Mouse (Mus musculus) olfactory bulb, adult 2 months (tissue): Measurements from ENCODE around the gene Aatf. TPM values are rescaled to one million over a fixed set of nuclear protein-coding genes. Genes with fewer than 3 reads are reported as not detected.

ENCODE experiments used
- H3K27ac ChIP-seq: fragments of 200-500 bp; 2 replicates; pipeline ENCODE4 v1.5.1; 2012; ENCODE audit warnings: low read depth, low read length; ENCODE audit not compliant: insufficient read depth
- H3K4me1 ChIP-seq: fragments of 200-500 bp; 2 replicates; pipeline ENCODE4 v1.6.1; 2012; ENCODE audit warnings: low read length; ENCODE audit not compliant: control insufficient read depth, insufficient read depth
- H3K4me3 ChIP-seq: fragments of 200-500 bp; 2 replicates; pipeline ENCODE4 v1.5.1; 2012; ENCODE audit warnings: mild to moderate bottlenecking, low read depth, low read length, moderate library complexity; ENCODE audit not compliant: insufficient read depth
- CTCF ChIP-seq: fragments of 200-500 bp; IDR thresholded peaks from 2 replicates; pipeline ENCODE4 v1.5.1; 2012; ENCODE audit warnings: low read depth, mild to moderate bottlenecking, low read length, moderate library complexity; ENCODE audit not compliant: insufficient read depth
- POLR2A ChIP-seq: fragments of 200-500 bp; IDR thresholded peaks from 2 replicates; pipeline ENCODE4 v1.6.1; 2012; ENCODE audit warnings: mild to moderate bottlenecking, low read depth, low read length, moderate library complexity; ENCODE audit not compliant: insufficient read depth
- WGBS: fragments of 180-500 bp; shearing (Covaris S2); methylation state at CpG from one replicate; pipeline ENCODE4 v1.1.7; 2018; 5-methylcytosine and 5-hydroxymethylcytosine counted together
- polyA plus RNA-seq: library from polyadenylated mRNA; stranded (reverse); fragments of >200 nt; gene quantifications from 2 replicates; pipeline ENCODE4 v1.2.4, GENCODE M21; 2012; ENCODE audit warnings: low replicate concordance; ENCODE audit not compliant: missing spikeins, insufficient read depth, insufficient read length

The Aatf gene
- polyA plus RNA-seq, 1 experiment: not detected

DNA sequence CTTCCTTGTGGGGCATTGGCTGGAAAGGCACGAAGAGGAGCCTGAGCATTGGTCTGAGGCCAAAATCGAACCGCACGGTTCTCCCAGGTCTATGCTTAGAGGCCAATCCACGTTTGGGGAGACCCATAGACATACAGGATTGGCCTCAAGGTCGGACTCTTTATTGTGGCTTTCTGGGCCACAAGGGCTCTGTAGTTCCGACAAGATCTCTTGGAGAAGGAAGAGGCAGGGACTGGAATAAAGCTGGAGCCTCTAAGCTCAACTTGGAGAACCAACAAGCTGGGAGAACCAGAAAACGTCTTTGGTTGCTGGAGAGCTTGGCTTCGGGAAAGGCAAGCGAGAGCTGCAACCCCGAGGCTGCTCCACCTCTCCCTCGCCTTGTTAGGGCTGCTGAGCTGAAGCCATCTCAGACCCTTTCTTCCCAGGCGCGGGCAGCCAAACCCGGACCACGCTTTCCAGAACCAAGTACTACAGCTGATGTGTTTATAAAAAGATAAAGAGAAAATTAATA is 10.1 kb upstream of the Aatf start:
- TF ChIP-seq CTCF (no peak), POLR2A (no peak)
- H3K4me3 ChIP-seq: no peak overlapping the region
- H3K27ac ChIP-seq: no peak overlapping the region
- H3K4me1 ChIP-seq: peaks cover 9% of the 10 kb centered on the region; the same call in 1 of the 2 replicates
- WGBS: 4% methylated on average over 16 of the region's 16 CpGs

DNA sequence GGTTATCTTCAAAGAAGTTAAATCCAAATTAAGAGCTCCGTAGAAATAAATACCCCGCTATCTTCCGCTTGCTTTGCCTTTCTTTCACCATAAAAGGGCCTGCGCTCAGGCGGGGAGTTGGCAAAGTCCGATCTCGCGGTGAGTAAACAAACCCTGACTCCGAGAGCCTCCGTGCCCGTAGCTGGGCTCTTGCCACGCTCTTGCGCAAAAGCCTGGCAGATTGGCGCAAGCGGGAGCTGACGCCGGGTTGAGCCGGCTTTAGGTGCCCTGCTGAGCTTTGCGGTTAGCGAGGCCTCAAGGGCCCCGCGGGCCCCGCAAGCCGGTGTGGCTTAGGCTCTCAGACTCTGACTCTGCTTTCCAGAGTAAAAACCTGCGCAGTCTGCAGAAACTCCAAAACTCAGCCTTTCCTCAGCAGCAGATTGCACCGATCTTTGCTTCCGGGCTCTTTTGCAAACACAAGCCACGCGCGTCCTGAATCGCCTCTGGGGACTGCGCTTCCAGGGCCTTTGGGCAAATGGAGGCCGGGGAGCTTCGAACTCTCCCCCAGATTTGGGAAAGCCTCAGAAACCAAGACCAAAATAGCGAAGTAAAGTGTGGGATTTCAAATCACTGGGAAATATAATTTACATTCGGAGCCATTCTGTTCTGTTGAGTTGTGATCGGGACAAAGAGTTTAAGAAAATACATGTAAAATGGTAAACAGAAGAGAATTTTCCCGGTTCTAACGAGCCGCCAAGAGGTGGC is 9.4 kb upstream of the Aatf start:
- H3K4me3 ChIP-seq: no peak overlapping the region
- H3K4me1 ChIP-seq: peaks cover 9% of the 10 kb centered on the region; the same call in 1 of the 2 replicates
- WGBS: 3% methylated on average over 40 of the region's 40 CpGs
- no peak overlapping the region for H3K27ac ChIP-seq
- TF ChIP-seq CTCF: no peak
- TF ChIP-seq POLR2A: no peak

DNA sequence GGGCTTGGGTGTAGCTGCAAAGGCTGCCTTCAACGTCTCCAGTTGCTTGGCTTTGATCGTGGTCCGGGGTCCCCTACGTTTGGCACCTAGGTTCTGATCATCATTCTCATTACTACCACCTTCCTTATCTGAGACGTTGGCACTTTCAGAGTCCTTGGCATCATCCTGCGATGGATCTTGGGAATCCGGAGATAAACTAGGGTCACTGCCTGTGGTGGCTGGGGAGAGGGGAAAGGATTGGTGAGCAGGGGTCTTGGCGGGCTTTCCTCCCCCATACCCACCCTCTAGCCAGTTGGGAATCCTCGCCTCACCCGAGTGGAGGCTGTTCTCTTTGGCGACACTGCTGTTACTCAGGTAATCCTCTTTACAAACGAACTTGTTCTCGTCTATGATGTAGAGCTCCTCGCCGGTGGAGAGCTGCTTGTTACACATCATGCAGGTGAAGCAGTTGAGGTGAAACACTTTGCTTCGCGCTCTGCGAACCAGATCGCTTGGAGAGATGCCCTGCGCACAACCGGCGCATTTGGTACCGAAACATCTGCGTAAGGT is 8.5 kb upstream of the Aatf start:
- TF ChIP-seq CTCF (no peak), POLR2A (no peak)
- H3K4me1 ChIP-seq: peaks cover 9% of the 10 kb centered on the region; the same call in 1 of the 2 replicates
- no peak overlapping the region for H3K4me3 ChIP-seq
- H3K27ac ChIP-seq: no peak overlapping the region
- 6% methylated on average over 24 of the region's 24 CpGs for WGBS

GRCm38 (mm10) chr11:84521071-84521390 is 7.7 kb upstream of the Aatf start:
- TF ChIP-seq CTCF (no peak), POLR2A (no peak)
- no peak overlapping the region for H3K4me3 ChIP-seq
- H3K4me1 ChIP-seq: peaks cover 9% of the 10 kb centered on the region; the same call in 1 of the 2 replicates
- H3K27ac ChIP-seq: no peak overlapping the region
- WGBS: 7% methylated on average over 3 of the region's 3 CpGs

- TF ChIP-seq POLR2A (no peak), CTCF (no peak)
- Histone ChIP-seq H3K27ac (no peak overlapping the region), H3K4me1 (peaks cover 9% of the 10 kb centered on the region; the same call in 1 of the 2 replicates), H3K4me3 (no peak overlapping the region)
- 2% methylated on average over 31 of the region's 31 CpGs for WGBS
These were observed 7.1 kb upstream of the Aatf start for GRCm38 (mm10) chr11:84520269-84521070.

GRCm38 (mm10) chr11:84519576-84520268 is 6.4 kb upstream of the Aatf start:
- TF ChIP-seq CTCF (no peak), POLR2A (no peak)
- H3K4me3 ChIP-seq: no peak overlapping the region
- WGBS: 4% methylated on average over 34 of the region's 34 CpGs
- no peak overlapping the region for H3K27ac ChIP-seq
- H3K4me1 ChIP-seq: 0 out of 2 replicates have a peak, but pooled peaks cover 4% of the 10 kb centered on the region

DNA sequence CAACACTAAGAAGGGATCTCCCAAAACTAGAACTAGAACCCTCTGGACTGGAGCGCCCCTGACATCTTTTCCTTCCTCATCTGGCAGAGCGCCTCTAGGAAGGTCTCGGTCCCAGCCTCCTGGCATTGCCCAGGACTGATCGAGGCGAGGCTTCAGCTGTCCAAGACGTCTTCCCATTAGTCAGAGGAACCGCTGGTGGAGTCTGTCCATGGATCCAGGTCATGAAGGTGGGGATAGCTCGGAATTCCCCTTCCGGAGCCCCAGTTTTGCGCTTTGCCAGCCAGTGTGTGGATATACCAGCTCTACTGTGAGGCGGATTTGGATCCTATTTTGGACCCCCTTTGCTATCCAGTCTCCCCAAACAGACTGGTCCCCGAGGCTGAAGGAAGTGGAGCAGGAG is 5.7 kb upstream of the Aatf start:
- Histone ChIP-seq H3K4me3 (no peak overlapping the region), H3K27ac (no peak overlapping the region), H3K4me1 (0 out of 2 replicates have a peak, but pooled peaks cover 3% of the 10 kb centered on the region)
- 8% methylated on average over 12 of the region's 12 CpGs for WGBS
- TF ChIP-seq CTCF: no peak
- no peak for TF ChIP-seq POLR2A

DNA sequence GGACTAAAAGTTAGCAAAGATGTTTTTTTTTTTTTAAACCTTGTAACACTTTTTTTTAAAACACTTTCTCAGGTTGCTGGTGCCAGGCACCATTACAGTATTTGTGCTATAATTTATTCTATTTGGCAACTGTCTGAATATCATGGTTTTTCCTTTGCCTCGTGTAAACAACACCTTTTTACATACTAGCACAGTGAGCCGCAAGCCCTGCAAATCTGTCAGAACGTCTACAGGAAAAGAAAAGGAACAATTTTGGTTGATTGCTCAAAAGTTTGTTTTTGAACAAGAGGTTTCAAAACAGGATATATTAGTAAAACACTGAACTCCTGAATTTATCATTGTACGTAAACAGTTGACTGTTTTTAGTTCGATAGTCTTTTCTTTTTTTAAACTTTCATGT is 4.9 kb upstream of the Aatf start:
- TF ChIP-seq CTCF (no peak), POLR2A (no peak)
- Histone ChIP-seq H3K27ac (no peak overlapping the region), H3K4me3 (no peak overlapping the region), H3K4me1 (peaks cover 3% of the 10 kb centered on the region; the same call in 1 of the 2 replicates)
- 26% methylated on average over 5 of the region's 5 CpGs for WGBS
